Mouse (Mus musculus) lung, postnatal 0 days (tissue): ENCODE measurements around the gene Commd7. TPM values are rescaled to one million over a fixed set of nuclear protein-coding genes. Genes with fewer than 3 reads are reported as not detected.

Experiments used
- ATAC-seq: fragments of 200-750 bp; cut with Nextera tagmentation; 2 replicates; pipeline ENCODE4 v1.8.0; 2017; ENCODE audit warnings: moderate library complexity
- DNase-seq: peaks from one replicate; pipeline ENCODE4 v3.0.0-alpha.2; 2016; ENCODE audit warnings: low spot score
- H3K27ac ChIP-seq: fragments of 300-500 bp; sonication (generic); 2 replicates; pipeline ENCODE4 v1.5.1; 2014; ENCODE audit warnings: antibody characterized with exemption, mild to moderate bottlenecking, low read length, mixed read lengths
- H3K27me3 ChIP-seq: fragments of 300-500 bp; sonication (generic); replicated peaks from 2 replicates; pipeline ENCODE4 v1.6.1; 2014; ENCODE audit warnings: low read length, mixed read lengths; ENCODE audit not compliant: insufficient read depth
- H3K36me3 ChIP-seq: fragments of 300-500 bp; sonication (generic); 2 replicates; pipeline ENCODE4 v1.6.1; 2014; ENCODE audit warnings: low read length, mixed read lengths; ENCODE audit not compliant: insufficient read depth
- H3K4me1 ChIP-seq: fragments of 300-500 bp; sonication (generic); 2 replicates; pipeline ENCODE4 v1.6.1; 2014; ENCODE audit warnings: antibody characterized with exemption, low read depth, low read length, mixed read lengths; ENCODE audit not compliant: insufficient read depth
- H3K4me2 ChIP-seq: fragments of 300-500 bp; sonication (generic); replicated peaks from 2 replicates; pipeline ENCODE4 v1.6.1; 2014; ENCODE audit warnings: low read depth, mild to moderate bottlenecking, low read length, moderate library complexity, mixed read lengths
- H3K4me3 ChIP-seq: fragments of 300-500 bp; sonication (generic); 2 replicates; pipeline ENCODE4 v1.5.1; 2014; ENCODE audit warnings: low read depth, low read length
- H3K9ac ChIP-seq: fragments of 300-500 bp; sonication (generic); replicated peaks from 2 replicates; pipeline ENCODE4 v1.6.1; 2014; ENCODE audit warnings: low read depth, mild to moderate bottlenecking
- H3K9me3 ChIP-seq: fragments of 300-500 bp; sonication (generic); 2 replicates; pipeline ENCODE4 v1.6.1; 2016; ENCODE audit warnings: low read length, mixed read lengths
- CTCF ChIP-seq: IDR thresholded peaks from 2 replicates; pipeline ENCODE4 v1.5.1; 2016; ENCODE audit warnings: antibody characterized with exemption, mild to moderate bottlenecking
- EP300 ChIP-seq: IDR thresholded peaks from 2 replicates; pipeline ENCODE4 v1.6.1; 2016; ENCODE audit warnings: antibody characterized with exemption, mild to moderate bottlenecking, control low read depth
- WGBS: fragments of 180-500 bp; shearing (Covaris S2); extraction: QIAGEN DNeasy Blood & Tissue Kit; methylation state at CpG from one replicate; pipeline ENCODE4 v1.1.7; 2014; 5-methylcytosine and 5-hydroxymethylcytosine counted together
- polyA plus RNA-seq: library from polyadenylated mRNA; unstranded; fragments of >200 nt; fragmentation: Nextera tagmentation; extraction: Ambion mirVana; gene quantifications from 2 replicates; pipeline ENCODE4 v1.2.1, GENCODE M21; 2015

The Commd7 gene
- polyA plus RNA-seq, 1 experiment from 2014 or later = 71.8 TPM

GRCm38 (mm10) chr2:153650014-153650687, 17.6 kb upstream of the Commd7 start:
- no peak overlapping the region; the same call in 1 of the 2 replicates for H3K27ac ChIP-seq
- H3K27me3 ChIP-seq = no peaks in the 10 kb centered on the region
- peak overlapping the region; percentile 58 for H3K9ac ChIP-seq
- 3% methylated on average over 28 of the region's 28 CpGs for WGBS
- TF ChIP-seq EP300 (no peak), CTCF (no peak)
- ATAC-seq = peak; percentile 46
- peak overlapping the region; percentile 93 for H3K4me2 ChIP-seq
- DNase-seq = peak; percentile 42
- H3K36me3 ChIP-seq = no peaks in the 10 kb centered on the region
- H3K4me3 ChIP-seq = peak overlapping the region; percentile 81
- no peaks in the 10 kb centered on the region for H3K9me3 ChIP-seq
- H3K4me1 ChIP-seq = no peaks in the 10 kb centered on the region

- ATAC-seq (peak; percentile 91), DNase-seq (peak; percentile 76)
- Histone ChIP-seq H3K27ac (peak within 1 kb of the TSS; percentile 32; the same call in 1 of the 2 replicates), H3K9me3 (no peaks in the 10 kb centered on the region), H3K4me3 (peak within 1 kb of the TSS; percentile 81), H3K36me3 (no peaks in the 10 kb centered on the region), H3K9ac (peak within 1 kb of the TSS; percentile 58), H3K4me2 (peak within 1 kb of the TSS; percentile 93), H3K4me1 (no peaks in the 10 kb centered on the region), H3K27me3 (no peaks in the 10 kb centered on the region)
- TF ChIP-seq EP300 (no peak), CTCF (peak; percentile 32)
- WGBS = under 1% methylated on average over 61 of the region's 93 CpGs
Measured at GRCm38 (mm10) chr2:153649298-153650013, 16.9 kb upstream of the Commd7 start, which contains the start of gene Dnmt3b. Gene Dnmt3b, plus strand, starts transcription at chr2:153649450.

- 25% methylated on average over 14 of the region's 14 CpGs for WGBS
- DNase-seq (no peak), ATAC-seq (no peak)
- TF ChIP-seq CTCF = no peak
- TF ChIP-seq EP300 = no peak
- Histone ChIP-seq H3K9ac (peak overlapping the region; percentile 58), H3K36me3 (no peaks in the 10 kb centered on the region), H3K9me3 (no peaks in the 10 kb centered on the region), H3K4me1 (no peaks in the 10 kb centered on the region), H3K4me3 (peak overlapping the region; percentile 81), H3K27me3 (no peaks in the 10 kb centered on the region), H3K4me2 (peak overlapping the region; percentile 93), H3K27ac (no peak overlapping the region)
Measured at GRCm38 (mm10) chr2:153648773-153649297, 16.3 kb upstream of the Commd7 start.

- no peak for ATAC-seq
- H3K4me3 ChIP-seq = no peak overlapping the region
- no peak for TF ChIP-seq EP300
- no peak for TF ChIP-seq CTCF
- H3K27me3 ChIP-seq = no peaks in the 10 kb centered on the region
- 32% methylated on average over 6 of the region's 6 CpGs for WGBS
- H3K27ac ChIP-seq = no peak overlapping the region
- no peak overlapping the region for H3K9ac ChIP-seq
- no peaks in the 10 kb centered on the region for H3K36me3 ChIP-seq
- no peak for DNase-seq
- H3K9me3 ChIP-seq = no peaks in the 10 kb centered on the region
- H3K4me2 ChIP-seq = no peak overlapping the region
- no peaks in the 10 kb centered on the region for H3K4me1 ChIP-seq
Measured at GRCm38 (mm10) chr2:153642999-153643398, 10.4 kb upstream of the Commd7 start.

- Histone ChIP-seq H3K4me2 (no peak overlapping the region), H3K9ac (no peak overlapping the region), H3K36me3 (no peaks in the 10 kb centered on the region), H3K27me3 (no peaks in the 10 kb centered on the region), H3K4me1 (no peaks in the 10 kb centered on the region), H3K4me3 (no peak overlapping the region), H3K9me3 (no peaks in the 10 kb centered on the region), H3K27ac (no peak overlapping the region)
- ATAC-seq (peak; percentile 65), DNase-seq (peak; percentile 52)
- 12% methylated on average over 3 of the region's 3 CpGs for WGBS
- TF ChIP-seq CTCF (no peak), EP300 (no peak)
Measured at GRCm38 (mm10) chr2:153642496-153642895, 9.9 kb upstream of the Commd7 start.

- H3K27ac ChIP-seq = no peak overlapping the region
- H3K27me3 ChIP-seq = no peaks in the 10 kb centered on the region
- H3K9me3 ChIP-seq = no peaks in the 10 kb centered on the region
- H3K4me2 ChIP-seq = no peak overlapping the region
- DNase-seq (no peak), ATAC-seq (no peak)
- no peak overlapping the region for H3K9ac ChIP-seq
- no peaks in the 10 kb centered on the region for H3K4me1 ChIP-seq
- no peaks in the 10 kb centered on the region for H3K36me3 ChIP-seq
- no peak overlapping the region for H3K4me3 ChIP-seq
- WGBS = 29% methylated on average over 15 of the region's 15 CpGs
- TF ChIP-seq CTCF (no peak), EP300 (no peak)
Measured at GRCm38 (mm10) chr2:153638977-153639680, 6.5 kb upstream of the Commd7 start.
